Mouse (Mus musculus) E14TG2a.4 (cell line): ENCODE data around the gene Ctxn1.
A peak's percentile ranks its signal among the peaks of the same experiment; 100 is the strongest.
"Not testable (repeated sequence)": the region's sequence is repeated elsewhere in the genome, so short reads cannot be mapped to it uniquely, and the experiment has no call there.

Experiments used
- H3K27me3 ChIP-seq: 2 replicates; pipeline ENCODE4 v1.6.1; 2014; ENCODE audit warnings: low read length, control low read depth; ENCODE audit not compliant: insufficient read depth
- H3K36me3 ChIP-seq: 2 replicates; pipeline ENCODE4 v1.6.1; 2014; ENCODE audit warnings: low read length, control low read depth; ENCODE audit not compliant: insufficient read depth
- H3K4me1 ChIP-seq: replicated peaks from 2 replicates; pipeline ENCODE4 v1.6.1; 2014; ENCODE audit warnings: low read depth, low read length, control low read depth
- H3K4me3 ChIP-seq: replicated peaks from 2 replicates; pipeline ENCODE4 v1.5.1; 2014; ENCODE audit warnings: mild to moderate bottlenecking, low read length
- H3K9me3 ChIP-seq: 2 replicates; pipeline ENCODE4 v1.6.1; 2014; ENCODE audit warnings: low read length, control low read depth
- CTCF ChIP-seq: conservative IDR thresholded peaks from 2 replicates; pipeline ENCODE4 v1.5.1; 2014; ENCODE audit warnings: low read length
- NANOG ChIP-seq: IDR thresholded peaks from 2 replicates; pipeline ENCODE4 v1.6.1; 2014; ENCODE audit warnings: borderline replicate concordance, low read length, mixed read lengths
- POU5F1 ChIP-seq: IDR thresholded peaks from 2 replicates; pipeline ENCODE4 v1.6.1; 2014; ENCODE audit warnings: low read length, borderline replicate concordance

Gene Ctxn1

GRCm38 (mm10) chr8:4265160-4265914 is 6.3 kb upstream of the Ctxn1 start:
- Histone ChIP-seq H3K9me3 (no peaks in the 10 kb centered on the region), H3K4me1 (peaks cover 30% of the 10 kb centered on the region), H3K36me3 (peaks cover 100% of the 10 kb centered on the region), H3K27me3 (no peaks in the 10 kb centered on the region), H3K4me3 (no peak overlapping the region)
- TF ChIP-seq CTCF: no peak

DNA sequence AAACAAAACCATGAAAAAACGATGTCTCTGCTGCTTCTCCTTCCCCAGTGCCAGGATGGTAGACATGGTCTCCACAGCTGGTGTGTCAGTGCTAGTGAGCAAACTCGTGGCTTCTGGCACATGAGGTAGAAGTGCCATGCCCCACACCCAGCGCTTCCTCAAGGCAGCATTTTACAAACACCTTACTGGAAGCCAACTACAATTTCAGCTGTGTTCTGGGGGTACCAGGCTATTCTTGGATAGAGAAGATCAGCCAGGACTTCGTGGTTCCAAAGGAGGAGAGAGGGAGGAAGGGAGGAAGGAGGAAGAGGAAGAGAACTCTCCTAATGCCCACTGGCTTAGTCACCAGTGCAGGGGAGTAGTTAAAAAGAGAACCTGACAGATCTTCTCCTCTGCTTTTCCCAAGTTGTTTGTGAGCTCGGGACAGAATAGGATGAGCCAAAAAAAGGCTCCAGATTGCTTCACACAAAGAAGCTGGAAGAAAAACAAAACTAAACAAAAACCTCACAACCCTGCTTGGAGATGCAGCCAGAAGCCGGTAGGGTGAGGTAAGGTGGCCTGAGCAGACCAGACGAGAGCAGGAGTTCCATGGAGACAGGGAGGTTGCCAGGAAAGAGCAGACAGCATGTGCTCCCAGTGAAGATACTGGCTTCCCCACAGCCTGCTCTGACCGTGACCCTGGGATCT is 4.2 kb upstream of the Ctxn1 start:
- Histone ChIP-seq H3K4me1 (peaks cover 42% of the 10 kb centered on the region), H3K36me3 (peaks cover 90% of the 10 kb centered on the region), H3K27me3 (no peaks in the 10 kb centered on the region), H3K4me3 (no peak overlapping the region), H3K9me3 (no peaks in the 10 kb centered on the region)
- no peak for TF ChIP-seq NANOG
- TF ChIP-seq CTCF: no peak
- TF ChIP-seq POU5F1: no peak

DNA sequence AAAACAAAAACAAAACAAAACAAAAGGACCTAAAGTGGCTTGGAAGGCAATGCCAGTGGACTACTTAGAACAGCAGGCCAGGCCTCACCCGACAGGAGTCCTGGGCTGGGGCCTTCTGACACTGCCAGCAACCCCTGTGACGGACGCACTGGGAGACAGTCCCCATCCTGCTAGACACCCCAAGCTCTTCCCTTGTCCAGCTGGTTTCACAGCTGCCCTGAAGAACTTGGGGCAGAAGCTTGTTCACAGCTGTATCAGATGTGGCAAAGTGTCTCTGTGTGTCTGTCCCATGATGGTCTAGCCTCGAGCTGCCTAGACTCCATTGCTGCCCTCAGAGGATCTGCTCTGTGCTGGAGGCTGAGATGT is 714 bp upstream of the Ctxn1 start:
- 0 out of 2 replicates have a peak overlapping the region, but pooled peaks have one; percentile 13 for H3K4me3 ChIP-seq
- TF ChIP-seq POU5F1 (no peak), CTCF (no peak)
- H3K27me3 ChIP-seq: no peaks in the 10 kb centered on the region
- H3K9me3 ChIP-seq: no peaks in the 10 kb centered on the region
- peaks cover 31% of the 10 kb centered on the region for H3K4me1 ChIP-seq
- peaks cover 87% of the 10 kb centered on the region for H3K36me3 ChIP-seq

DNA sequence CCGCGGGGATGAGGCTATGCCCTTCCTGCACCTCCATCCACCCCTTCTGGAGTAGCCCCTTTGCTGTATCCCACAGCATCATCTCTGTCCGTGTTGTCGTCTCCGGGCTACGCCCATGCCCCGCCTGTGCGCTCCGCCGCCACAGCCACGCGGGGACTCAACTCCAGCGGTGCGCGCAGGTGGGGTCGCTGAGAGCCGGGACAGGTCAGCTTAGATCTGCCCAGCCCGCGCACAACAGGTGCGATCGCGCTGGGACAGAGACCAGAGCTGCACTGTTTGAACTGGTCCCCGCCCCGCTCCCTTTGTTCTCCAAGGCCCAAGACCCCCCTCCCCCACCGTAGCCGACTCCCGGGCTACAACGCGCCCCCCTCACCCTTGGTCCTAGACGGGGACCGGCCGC is 396 bp downstream of the Ctxn1 start:
- peaks cover 38% of the 10 kb centered on the region for H3K4me1 ChIP-seq
- H3K36me3 ChIP-seq: peaks cover 83% of the 10 kb centered on the region
- peak overlapping the region; percentile 84 for H3K4me3 ChIP-seq
- H3K9me3 ChIP-seq: no peaks in the 10 kb centered on the region
- no peak for TF ChIP-seq CTCF
- TF ChIP-seq POU5F1: no peak
- TF ChIP-seq NANOG: no peak
- no peaks in the 10 kb centered on the region for H3K27me3 ChIP-seq

DNA sequence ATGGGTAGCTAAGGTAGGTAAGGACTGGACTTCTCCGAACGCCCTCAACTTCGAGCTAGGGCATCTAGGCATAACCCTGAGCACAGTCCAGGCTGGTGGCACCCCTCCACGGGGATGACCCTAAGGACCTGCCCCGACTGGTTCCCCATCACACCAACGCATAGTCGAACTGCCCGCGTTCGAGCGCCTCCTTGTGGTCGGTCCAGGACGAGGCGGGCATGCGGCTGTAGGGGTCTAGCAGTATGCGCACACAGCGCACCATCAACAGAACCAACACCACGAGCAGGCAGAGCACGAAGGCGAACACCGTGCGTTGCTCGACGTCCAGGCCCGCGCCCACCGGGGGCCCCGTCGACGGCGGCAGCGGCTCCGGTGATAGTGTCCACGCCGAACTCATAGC is 841 bp downstream of the Ctxn1 start:
- TF ChIP-seq CTCF: peak; percentile 87
- no peak for TF ChIP-seq NANOG
- Histone ChIP-seq H3K4me1 (peaks cover 41% of the 10 kb centered on the region), H3K27me3 (no peaks in the 10 kb centered on the region), H3K36me3 (peaks cover 78% of the 10 kb centered on the region), H3K9me3 (no peaks in the 10 kb centered on the region), H3K4me3 (peak overlapping the region; percentile 84)

DNA sequence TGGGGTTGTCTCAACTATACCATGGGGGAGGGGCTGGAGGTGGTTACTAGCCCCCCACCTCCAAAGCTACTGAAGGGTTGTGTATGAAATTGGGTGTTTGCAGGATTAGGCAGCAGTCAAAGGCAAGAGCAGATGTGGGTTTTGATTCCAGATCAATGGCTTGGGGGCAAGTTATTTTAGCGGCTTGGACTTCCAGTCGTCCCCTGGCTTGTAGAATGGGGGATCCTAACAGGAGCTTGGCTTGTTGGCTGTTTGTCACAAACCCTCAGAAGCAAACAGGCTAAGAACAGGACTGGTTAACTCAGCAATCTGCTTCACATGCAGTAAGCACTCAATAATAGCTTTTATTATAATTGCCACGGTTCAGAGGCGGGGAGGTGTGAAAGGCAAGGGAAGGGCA is 1.7 kb downstream of the Ctxn1 start:
- no peak overlapping the region for H3K4me3 ChIP-seq
- no peak for TF ChIP-seq CTCF
- no peak for TF ChIP-seq POU5F1
- TF ChIP-seq NANOG: no peak
- peaks cover 69% of the 10 kb centered on the region for H3K36me3 ChIP-seq
- peaks cover 45% of the 10 kb centered on the region for H3K4me1 ChIP-seq
- no peaks in the 10 kb centered on the region for H3K27me3 ChIP-seq
- H3K9me3 ChIP-seq: no peaks in the 10 kb centered on the region

GRCm38 (mm10) chr8:4256911-4257310 is 2.2 kb downstream of the Ctxn1 start:
- Histone ChIP-seq H3K27me3 (no peaks in the 10 kb centered on the region), H3K4me3 (no peak overlapping the region), H3K36me3 (peaks cover 65% of the 10 kb centered on the region), H3K4me1 (peaks cover 50% of the 10 kb centered on the region), H3K9me3 (no peaks in the 10 kb centered on the region)
- TF ChIP-seq POU5F1 (no peak), CTCF (no peak), NANOG (no peak)

- H3K9me3 ChIP-seq, H3K27me3 ChIP-seq, H3K4me3 ChIP-seq: not testable (repeated sequence)
- Histone ChIP-seq H3K4me1 (peaks cover 60% of the 10 kb centered on the region), H3K36me3 (peaks cover 51% of the 10 kb centered on the region)
Measured at GRCm38 (mm10) chr8:4255471-4255870, 3.6 kb downstream of the Ctxn1 start.

GRCm38 (mm10) chr8:4254001-4254400 is 5.1 kb downstream of the Ctxn1 start:
- Histone ChIP-seq H3K4me3 (peak overlapping the region; percentile 86), H3K36me3 (peaks cover 38% of the 10 kb centered on the region), H3K4me1 (peaks cover 62% of the 10 kb centered on the region), H3K9me3 (no peaks in the 10 kb centered on the region), H3K27me3 (peaks cover 10% of the 10 kb centered on the region)
- TF ChIP-seq POU5F1 (no peak), NANOG (no peak), CTCF (no peak)
